24 mouse cellular contexts compared by ENCODE assay signal in genomic region chr2:161882580-161882979, GRCm38 (mm10).
DNase-seq lines count a peak whose midpoint lies in the region; ATAC-seq and TF ChIP-seq lines count a peak whose summit lies in the region.
"Had no signal": no experiment of that assay in that cellular context is flagged by ENCODE, and none has a peak within 500 bp of the region (broad histone marks: within the 10 kb centered on the region; RNA-seq: fewer than 3 reads in every experiment).

No protein-coding gene starts in this region.

- no peaks in the 10 kb centered on the region for H3K9me3 ChIP-seq in forebrain, embryonic 14.5 days (replicated peaks; ENCODE audit: control insufficient read depth, low read length)
- no peaks in the 10 kb centered on the region for H3K9me3 ChIP-seq in forebrain, embryonic 10.5 days
- H3K9me3 ChIP-seq in hindbrain, postnatal 0 days (ENCODE audit: low read length), result no peaks in the 10 kb centered on the region
- no peaks in the 10 kb centered on the region for H3K9me3 ChIP-seq in hindbrain, embryonic 13.5 days
- H3K9me3 ChIP-seq: embryonic facial prominence, embryonic 12.5 days; heart, embryonic 12.5 days; heart, embryonic 15.5 days; hindbrain, embryonic 10.5 days had no signal

- 45% methylated on average over 4 of the region's 4 CpGs for WGBS in forebrain, embryonic 14.5 days
- 81% methylated on average over 4 of the region's 4 CpGs for WGBS in forebrain, embryonic 10.5 days
- WGBS in hindbrain, postnatal 0 days, result 47% methylated on average over 4 of the region's 4 CpGs
- 77% methylated on average over 4 of the region's 4 CpGs for WGBS in hindbrain, embryonic 13.5 days

- peak; percentile 57; the same call in 1 of the 2 replicates for ATAC-seq in forebrain, embryonic 14.5 days
- no peak for ATAC-seq in hindbrain, postnatal 0 days
- no peak for ATAC-seq in hindbrain, embryonic 13.5 days (ENCODE audit: low FRiP score)
- ATAC-seq: CD4-positive, CD25-positive, alpha-beta regulatory T cell, adult 4 months; intestine, postnatal 0 days had no signal

- no peak overlapping the region for H3K4me2 ChIP-seq in forebrain, embryonic 14.5 days (ENCODE audit: low read length)
- H3K4me2 ChIP-seq in hindbrain, postnatal 0 days (ENCODE audit: low read depth, low read length), result no peak overlapping the region
- H3K4me2 ChIP-seq in hindbrain, embryonic 13.5 days, result no peak overlapping the region
- H3K4me2 ChIP-seq: embryonic facial prominence, embryonic 12.5 days; heart, embryonic 12.5 days; heart, embryonic 15.5 days; hindbrain, embryonic 14.5 days had no signal

- no peak for TF ChIP-seq CTCF in hindbrain, postnatal 0 days (IDR thresholded peaks at IDR 0.05; ENCODE audit: low read depth)

- H3K4me1 ChIP-seq in forebrain, embryonic 14.5 days (ENCODE audit: control insufficient read depth, insufficient read depth, low read length), result no peaks in the 10 kb centered on the region
- no peaks in the 10 kb centered on the region; the same call in 1 of the 2 replicates for H3K4me1 ChIP-seq in forebrain, embryonic 10.5 days
- H3K4me1 ChIP-seq in hindbrain, postnatal 0 days (ENCODE audit: insufficient read depth, low read length), result no peaks in the 10 kb centered on the region
- no peaks in the 10 kb centered on the region for H3K4me1 ChIP-seq in hindbrain, embryonic 13.5 days (replicated peaks)
- H3K4me1 ChIP-seq: embryonic facial prominence, embryonic 12.5 days; heart, embryonic 12.5 days; heart, embryonic 15.5 days; hindbrain, embryonic 10.5 days had no signal

- H3K27ac ChIP-seq in forebrain, embryonic 14.5 days (ENCODE audit: low read depth, low read length), result no peak overlapping the region
- no peak overlapping the region for H3K27ac ChIP-seq in forebrain, embryonic 10.5 days
- H3K27ac ChIP-seq in hindbrain, postnatal 0 days, result no peak overlapping the region
- H3K27ac ChIP-seq in hindbrain, embryonic 13.5 days, result no peak overlapping the region
- H3K27ac ChIP-seq: embryonic facial prominence, embryonic 12.5 days; heart, embryonic 15.5 days; hindbrain, embryonic 10.5 days; hindbrain, embryonic 14.5 days had no signal

- H3K4me3 ChIP-seq in forebrain, embryonic 14.5 days (ENCODE audit: low read depth, low read length), result no peak overlapping the region
- no peak overlapping the region for H3K4me3 ChIP-seq in forebrain, embryonic 10.5 days
- no peak overlapping the region for H3K4me3 ChIP-seq in hindbrain, postnatal 0 days (ENCODE audit: low read length)
- no peak overlapping the region for H3K4me3 ChIP-seq in hindbrain, embryonic 13.5 days
- H3K4me3 ChIP-seq: embryonic facial prominence, embryonic 12.5 days; erythroblast, embryonic 14.5 days; heart, embryonic 12.5 days; heart, embryonic 15.5 days; hindbrain, embryonic 10.5 days had no signal

- H3K9ac ChIP-seq in forebrain, embryonic 14.5 days (ENCODE audit: low read length), result no peak overlapping the region
- H3K9ac ChIP-seq in hindbrain, postnatal 0 days (replicated peaks; ENCODE audit: low read length), result no peak overlapping the region
- no peak overlapping the region for H3K9ac ChIP-seq in hindbrain, embryonic 13.5 days
- H3K9ac ChIP-seq: embryonic facial prominence, embryonic 12.5 days; heart, embryonic 12.5 days; heart, embryonic 15.5 days; hindbrain, embryonic 14.5 days had no signal

- no peaks in the 10 kb centered on the region for H3K27me3 ChIP-seq in forebrain, embryonic 14.5 days (replicated peaks; ENCODE audit: control insufficient read depth, insufficient read depth, low read length)
- no peaks in the 10 kb centered on the region for H3K27me3 ChIP-seq in forebrain, embryonic 10.5 days (ENCODE audit: poor library complexity, severe bottlenecking)
- no peaks in the 10 kb centered on the region for H3K27me3 ChIP-seq in hindbrain, postnatal 0 days (ENCODE audit: insufficient read depth, low read length)
- H3K27me3 ChIP-seq in hindbrain, embryonic 13.5 days, result no peaks in the 10 kb centered on the region
- H3K27me3 ChIP-seq: embryonic facial prominence, embryonic 12.5 days; heart, embryonic 12.5 days; heart, embryonic 15.5 days had no signal

- no peaks in the 10 kb centered on the region for H3K36me3 ChIP-seq in forebrain, embryonic 14.5 days (ENCODE audit: control insufficient read depth, insufficient read depth, low read length)
- H3K36me3 ChIP-seq in forebrain, embryonic 10.5 days (replicated peaks), result no peaks in the 10 kb centered on the region
- no peaks in the 10 kb centered on the region for H3K36me3 ChIP-seq in hindbrain, postnatal 0 days (ENCODE audit: insufficient read depth, low read length)
- no peaks in the 10 kb centered on the region for H3K36me3 ChIP-seq in hindbrain, embryonic 13.5 days
- H3K36me3 ChIP-seq: embryonic facial prominence, embryonic 12.5 days; heart, embryonic 12.5 days; heart, embryonic 15.5 days; hindbrain, embryonic 10.5 days had no signal

- peak; percentile 76 for DNase-seq in forebrain, embryonic 14.5 days (ENCODE audit: low spot score)
- no peak for DNase-seq in forebrain, embryonic 10.5 days (ENCODE audit: extremely low spot score, low spot score)
- peak; percentile 28 for DNase-seq in hindbrain, postnatal 0 days (ENCODE audit: low spot score)
- DNase-seq in retina, postnatal 1 day, result peak; percentile 10
- DNase-seq in retina, embryonic 14.5 days (ENCODE audit: low spot score), result no peak
- DNase-seq in adipocyte (ENCODE audit: low spot score), result no peak
- DNase-seq: adrenal gland, adult 8-10 months; adrenal gland, postnatal 25 days; cerebellum, adult 11 months; cerebellum, adult 2 months; gastrocnemius, postnatal 25 days; heart, adult 18-20 months; heart, postnatal 10 days; heart, postnatal 36 days; kidney, adult 2 months had no signal

Comparison
In these comparisons a context has a peak if more than half of its experiments do, and no peak if none do; other contexts are left out.
1. DNase-seq: peak in forebrain, embryonic 14.5 days (single experiment), hindbrain, postnatal 0 days (single experiment) and retina, postnatal 1 day (single experiment); none in forebrain, embryonic 10.5 days (single experiment), retina, embryonic 14.5 days (single experiment) and adipocyte (single experiment).